Mouse (Mus musculus) E14TG2a.4 (cell line): ENCODE data around the gene Lpin2.

ENCODE experiments used
- H3K27me3 ChIP-seq: 2 replicates; pipeline ENCODE4 v1.6.1; 2014; ENCODE audit warnings: low read length, control low read depth; ENCODE audit not compliant: insufficient read depth
- H3K36me3 ChIP-seq: 2 replicates; pipeline ENCODE4 v1.6.1; 2014; ENCODE audit warnings: low read length, control low read depth; ENCODE audit not compliant: insufficient read depth
- H3K4me1 ChIP-seq: replicated peaks from 2 replicates; pipeline ENCODE4 v1.6.1; 2014; ENCODE audit warnings: low read depth, low read length, control low read depth
- H3K4me3 ChIP-seq: replicated peaks from 2 replicates; pipeline ENCODE4 v1.5.1; 2014; ENCODE audit warnings: mild to moderate bottlenecking, low read length
- H3K9me3 ChIP-seq: 2 replicates; pipeline ENCODE4 v1.6.1; 2014; ENCODE audit warnings: low read length, control low read depth
- CTCF ChIP-seq: conservative IDR thresholded peaks from 2 replicates; pipeline ENCODE4 v1.5.1; 2014; ENCODE audit warnings: low read length
- NANOG ChIP-seq: IDR thresholded peaks from 2 replicates; pipeline ENCODE4 v1.6.1; 2014; ENCODE audit warnings: borderline replicate concordance, low read length, mixed read lengths
- POU5F1 ChIP-seq: IDR thresholded peaks from 2 replicates; pipeline ENCODE4 v1.6.1; 2014; ENCODE audit warnings: low read length, borderline replicate concordance

The Lpin2 gene

DNA sequence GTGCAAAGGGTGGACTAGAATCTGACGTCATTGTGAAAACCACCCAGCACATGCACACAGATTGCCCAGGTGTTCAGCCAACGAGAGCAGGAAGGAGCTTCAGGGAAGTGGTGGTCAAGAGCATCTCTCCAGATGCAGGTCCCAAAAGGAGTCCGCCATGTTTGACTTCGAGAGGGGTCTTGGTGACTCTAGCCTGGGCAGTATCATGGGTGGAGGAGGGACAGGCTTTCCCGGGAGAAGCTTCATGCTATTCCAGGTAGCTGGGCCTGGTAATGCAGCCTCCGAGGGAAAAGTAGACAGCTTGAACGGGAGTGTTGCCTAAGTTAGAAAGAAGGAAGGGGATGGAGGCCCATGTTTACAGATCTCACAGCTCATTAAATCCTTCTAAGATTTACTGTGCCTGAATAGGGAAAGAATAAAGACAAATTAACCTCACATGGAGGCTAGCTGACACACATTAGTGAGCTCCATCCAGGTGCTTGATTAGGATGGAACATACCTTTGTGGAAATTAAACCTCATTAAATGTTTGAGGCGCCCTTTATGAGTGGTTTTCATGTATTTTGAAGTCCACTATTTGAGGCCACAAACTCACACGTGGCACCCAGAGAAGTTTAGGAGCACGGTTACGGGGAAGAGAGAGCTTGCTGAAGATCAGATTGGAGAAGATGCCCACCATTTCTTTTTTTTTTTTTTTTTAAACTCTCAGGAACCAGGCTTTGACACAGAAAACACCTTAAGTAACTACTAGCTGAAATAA lies 2.6 kb upstream of the Lpin2 start:
- no peak for TF ChIP-seq NANOG
- no peak for TF ChIP-seq CTCF
- no peak for TF ChIP-seq POU5F1
- no peaks in the 10 kb centered on the region for H3K9me3 ChIP-seq
- H3K4me3 ChIP-seq, result no peak overlapping the region
- peaks cover 18% of the 10 kb centered on the region for H3K4me1 ChIP-seq
- peaks cover 54% of the 10 kb centered on the region for H3K27me3 ChIP-seq
- H3K36me3 ChIP-seq, result no peaks in the 10 kb centered on the region

DNA sequence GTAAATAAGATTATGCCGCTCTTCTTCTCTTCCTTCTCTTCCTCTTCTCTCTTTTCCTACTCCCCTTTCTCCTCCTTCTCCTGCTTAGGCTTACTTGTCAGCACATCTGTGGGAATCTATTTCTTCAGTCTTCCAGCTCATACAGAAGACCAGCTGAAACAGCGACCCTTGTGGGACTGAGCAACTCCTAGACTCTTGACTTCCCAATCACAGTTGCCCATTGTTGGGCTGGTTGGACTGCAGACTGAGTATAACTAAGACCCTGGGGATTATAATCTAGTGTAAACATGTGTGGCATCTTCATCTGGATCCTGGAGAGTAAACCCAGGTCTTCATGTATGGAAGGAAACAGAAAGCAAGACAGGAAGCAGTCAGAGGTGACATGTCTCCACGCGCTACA lies 1.8 kb upstream of the Lpin2 start:
- H3K4me1 ChIP-seq, result peaks cover 22% of the 10 kb centered on the region
- H3K27me3 ChIP-seq, result peaks cover 62% of the 10 kb centered on the region
- TF ChIP-seq POU5F1, result no peak
- TF ChIP-seq NANOG, result no peak
- no peak overlapping the region for H3K4me3 ChIP-seq
- no peaks in the 10 kb centered on the region for H3K9me3 ChIP-seq
- no peaks in the 10 kb centered on the region for H3K36me3 ChIP-seq

DNA sequence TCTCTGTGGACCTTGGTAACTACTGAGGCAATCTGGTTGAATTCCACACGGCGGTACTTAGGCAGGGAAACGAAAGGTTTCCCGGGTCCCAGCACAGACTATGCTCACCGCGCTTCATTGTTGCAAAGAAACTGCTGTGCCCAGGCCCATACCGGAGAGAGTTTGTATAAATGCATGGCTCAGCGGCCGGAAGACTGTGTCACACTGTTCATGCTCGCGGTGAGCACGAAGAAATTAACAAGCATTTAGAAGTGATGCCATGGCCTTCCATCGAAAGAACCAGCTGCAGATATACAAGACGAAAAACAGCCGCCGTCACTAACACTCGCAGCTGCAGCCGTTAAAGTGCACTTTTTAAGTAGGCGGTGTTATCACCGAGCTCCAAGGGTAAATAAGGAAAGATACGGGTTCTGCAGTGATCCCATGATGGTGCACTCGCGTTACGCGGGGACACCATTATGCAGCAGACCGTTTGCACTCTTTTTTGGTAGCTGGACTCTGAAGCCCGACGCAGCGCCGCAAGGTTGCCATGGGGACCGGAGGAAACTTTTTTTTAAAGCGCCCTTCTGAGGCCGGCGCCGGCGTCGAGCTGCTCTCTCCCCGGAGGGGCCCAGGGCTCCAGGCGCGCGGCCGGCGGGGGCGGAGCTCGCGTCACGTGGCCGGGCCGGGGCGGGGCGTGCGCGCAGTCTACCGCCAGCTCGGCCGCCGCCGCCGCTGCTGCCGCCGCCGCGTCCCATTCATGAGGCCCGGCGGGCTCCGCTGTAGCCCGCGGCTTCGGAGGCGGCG lies 704 bp downstream of the Lpin2 start:
- Histone ChIP-seq H3K4me3 (peak overlapping the region; percentile 85), H3K4me1 (peaks cover 22% of the 10 kb centered on the region), H3K36me3 (no peaks in the 10 kb centered on the region), H3K9me3 (no peaks in the 10 kb centered on the region), H3K27me3 (peaks cover 66% of the 10 kb centered on the region)
- TF ChIP-seq NANOG, result no peak
- no peak for TF ChIP-seq POU5F1

DNA sequence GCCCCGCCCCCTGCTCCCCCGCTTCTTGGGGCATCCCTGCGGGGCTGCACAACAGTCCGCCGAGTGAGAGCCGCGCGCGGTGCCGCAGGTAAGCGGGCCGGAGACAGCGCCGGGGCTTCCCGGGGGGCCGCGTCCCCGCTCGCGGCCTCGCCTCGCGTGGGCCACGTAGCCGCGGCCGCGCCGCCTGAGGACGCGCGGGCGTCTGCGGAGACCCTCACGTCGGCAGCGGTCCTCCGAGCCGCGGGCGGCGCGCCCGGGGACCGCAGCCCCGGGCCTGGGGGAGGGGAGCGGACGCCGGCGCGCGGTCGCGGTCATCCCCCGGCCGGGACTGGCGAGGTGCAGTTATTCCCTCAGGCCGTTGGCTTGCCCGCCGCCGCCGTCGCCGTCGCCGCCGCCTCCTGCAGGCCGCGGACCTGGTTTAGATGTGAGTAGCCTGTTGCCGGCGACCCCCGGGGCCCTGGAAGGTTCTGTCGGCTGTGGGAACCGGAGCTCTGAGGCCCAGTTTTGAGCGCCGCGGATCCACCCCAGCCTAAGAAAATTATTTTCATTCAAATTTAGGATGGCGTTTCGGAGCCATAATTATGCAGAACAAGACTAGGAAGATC lies 1.4 kb downstream of the Lpin2 start:
- TF ChIP-seq CTCF (no peak), NANOG (no peak), POU5F1 (no peak)
- no peaks in the 10 kb centered on the region for H3K36me3 ChIP-seq
- H3K9me3 ChIP-seq, result no peaks in the 10 kb centered on the region
- H3K4me1 ChIP-seq, result peaks cover 22% of the 10 kb centered on the region
- H3K27me3 ChIP-seq, result peaks cover 62% of the 10 kb centered on the region
- peak overlapping the region; percentile 85 for H3K4me3 ChIP-seq

DNA sequence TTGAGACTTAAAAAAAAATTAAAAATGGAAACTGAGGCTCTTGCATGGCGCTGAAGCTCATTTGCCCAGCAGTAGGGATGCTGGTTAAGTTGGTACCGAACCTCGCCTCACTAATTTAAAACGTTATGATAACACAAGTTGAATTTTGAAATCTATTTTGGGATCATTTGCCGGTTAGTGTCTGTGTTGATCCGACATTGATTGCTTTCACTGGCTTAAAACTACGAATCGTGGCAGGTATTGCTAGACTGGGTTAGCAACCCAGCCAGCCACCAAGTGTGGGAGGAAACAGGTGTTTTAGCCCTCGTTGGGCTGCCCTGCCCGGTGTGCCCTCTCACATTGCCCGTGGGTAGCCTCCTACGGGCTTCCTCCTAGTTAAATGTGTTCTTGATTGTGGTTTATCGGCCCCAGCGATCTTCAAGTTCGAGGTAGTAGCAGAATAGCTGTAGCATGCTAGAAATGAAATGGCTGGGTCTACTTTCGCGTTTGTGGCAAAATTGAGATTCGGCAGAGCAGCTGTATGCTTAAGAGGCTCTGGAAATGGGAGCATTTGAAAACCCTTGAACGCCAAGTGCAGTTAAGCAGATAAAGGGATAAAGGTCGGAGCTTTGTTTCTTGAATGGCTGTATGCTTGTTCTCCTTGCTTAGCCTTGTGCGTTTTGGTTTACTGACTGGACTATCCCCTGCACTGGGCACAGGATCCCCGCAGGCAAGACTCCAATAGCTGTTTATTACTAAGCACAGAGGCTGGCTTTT lies 2.2 kb downstream of the Lpin2 start:
- H3K9me3 ChIP-seq, result no peaks in the 10 kb centered on the region
- TF ChIP-seq POU5F1 (no peak), NANOG (no peak), CTCF (no peak)
- peaks cover 22% of the 10 kb centered on the region for H3K4me1 ChIP-seq
- peaks cover 55% of the 10 kb centered on the region for H3K27me3 ChIP-seq
- H3K4me3 ChIP-seq, result peak overlapping the region; percentile 85
- no peaks in the 10 kb centered on the region for H3K36me3 ChIP-seq

DNA sequence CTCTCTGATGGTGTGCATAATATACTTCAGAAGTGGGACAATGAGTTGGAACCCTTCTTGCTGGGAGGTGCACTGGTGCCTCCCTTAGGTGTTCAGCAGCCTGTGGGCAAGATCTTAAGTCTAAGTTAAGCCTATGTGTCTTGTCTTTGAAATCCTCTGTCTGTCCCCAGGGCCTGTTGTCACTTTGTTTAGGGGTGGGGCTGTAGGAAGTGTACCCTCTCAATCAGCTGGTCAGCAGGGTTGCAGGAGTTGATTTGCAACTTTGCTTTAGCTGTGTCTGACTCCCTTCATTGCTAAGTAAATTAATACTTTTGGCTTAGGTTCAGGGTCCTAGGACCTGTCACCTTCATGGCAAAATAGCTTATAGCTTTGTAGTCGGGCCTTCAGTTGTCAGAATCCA lies 3.0 kb downstream of the Lpin2 start:
- TF ChIP-seq NANOG (no peak), POU5F1 (no peak), CTCF (no peak)
- Histone ChIP-seq H3K9me3 (no peaks in the 10 kb centered on the region), H3K4me3 (no peak overlapping the region), H3K27me3 (peaks cover 50% of the 10 kb centered on the region), H3K4me1 (peaks cover 22% of the 10 kb centered on the region), H3K36me3 (no peaks in the 10 kb centered on the region)

DNA sequence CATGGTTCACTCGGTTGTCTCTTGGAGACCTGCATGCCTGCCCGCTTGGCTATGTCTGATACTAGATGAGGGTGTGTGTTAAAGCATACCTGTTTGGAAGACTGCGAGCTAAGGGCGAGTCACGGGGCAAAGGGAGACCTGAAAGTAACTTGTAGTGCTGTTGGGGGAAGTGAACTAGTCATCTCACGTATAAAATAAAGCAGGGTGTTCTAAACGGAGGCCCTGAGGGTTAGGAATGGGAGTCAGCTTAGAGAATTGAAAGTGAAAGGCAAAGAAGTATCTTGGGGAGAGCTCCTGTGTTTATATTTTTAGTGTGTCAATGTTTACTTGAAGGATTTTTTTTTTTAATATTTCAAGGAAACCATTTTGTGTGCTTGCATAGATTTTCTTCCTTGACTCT lies 8.2 kb downstream of the Lpin2 start:
- Histone ChIP-seq H3K36me3 (no peaks in the 10 kb centered on the region), H3K27me3 (peaks cover 9% of the 10 kb centered on the region)
- TF ChIP-seq CTCF, result no peak

DNA sequence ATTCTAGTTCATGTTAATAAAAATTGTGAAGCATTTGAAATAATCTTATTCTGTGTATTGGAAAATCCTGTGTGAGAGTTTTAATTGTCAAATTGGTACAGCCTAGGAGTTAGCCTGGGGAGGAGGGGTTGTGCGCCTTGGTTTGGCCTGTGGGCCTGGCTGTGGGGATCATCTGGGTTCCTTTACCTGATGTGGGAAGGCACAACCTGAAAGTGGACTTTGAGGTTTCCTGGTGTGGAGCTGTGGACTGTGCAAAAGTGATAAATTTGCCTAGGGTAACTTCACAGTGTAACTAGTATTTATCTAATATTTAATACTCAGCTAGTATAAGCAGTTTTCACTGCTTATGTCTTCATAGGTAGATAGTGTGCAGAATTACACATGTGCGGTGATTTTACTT lies 8.7 kb downstream of the Lpin2 start:
- H3K4me1 ChIP-seq, result peaks cover 17% of the 10 kb centered on the region
- TF ChIP-seq NANOG, result no peak
- TF ChIP-seq POU5F1, result no peak
- TF ChIP-seq CTCF, result no peak
- peaks cover 9% of the 10 kb centered on the region for H3K27me3 ChIP-seq
- H3K4me3 ChIP-seq, result no peak overlapping the region
- no peaks in the 10 kb centered on the region for H3K9me3 ChIP-seq
- H3K36me3 ChIP-seq, result no peaks in the 10 kb centered on the region

More for the DNA sequence above, 8.2 kb downstream of the Lpin2 start:
- Histone ChIP-seq H3K4me1 (peaks cover 17% of the 10 kb centered on the region), H3K4me3 (no peak overlapping the region), H3K9me3 (no peaks in the 10 kb centered on the region)
